Mouse (Mus musculus): ENCODE data around the gene Dhrs7b.
A peak's percentile ranks its signal among the peaks of the same experiment; 100 is the strongest.
"Not testable (repeated sequence)": the region's sequence is repeated elsewhere in the genome, so short reads cannot be mapped to it uniquely, and the experiment has no call there.

Dhrs7b gene

GRCm38 (mm10) chr11:60830433-60831052, at the start of gene Dhrs7b:
Dhrs7b (plus strand) TSS chr11:60830631.
- peak; percentile 95 for DNase-seq

GRCm38 (mm10) chr11:60784179-60784922, 46.1 kb upstream of the Dhrs7b start:
- no peak for DNase-seq

GRCm38 (mm10) chr11:60787595-60787994, 42.8 kb upstream of the Dhrs7b start:
- DNase-seq: peak; percentile 40

GRCm38 (mm10) chr11:60790472-60790871, 40.0 kb upstream of the Dhrs7b start:
- DNase-seq: no peak

- no peak for DNase-seq
Observed at GRCm38 (mm10) chr11:60796342-60796741, 34.1 kb upstream of the Dhrs7b start.

GRCm38 (mm10) chr11:60799977-60800376, 30.5 kb upstream of the Dhrs7b start:
- DNase-seq: no peak

- DNase-seq: no peak
Observed at GRCm38 (mm10) chr11:60800892-60801291, 29.5 kb upstream of the Dhrs7b start.

GRCm38 (mm10) chr11:60808286-60809070, 22.0 kb upstream of the Dhrs7b start:
- DNase-seq: peak; percentile 76

GRCm38 (mm10) chr11:60809546-60809945, 20.9 kb upstream of the Dhrs7b start:
- DNase-seq: no peak

- DNase-seq: no peak
Observed at GRCm38 (mm10) chr11:60810046-60810965, 20.1 kb upstream of the Dhrs7b start.

GRCm38 (mm10) chr11:60811054-60811460, 19.4 kb upstream of the Dhrs7b start:
- DNase-seq: peak; percentile 96

- not testable (repeated sequence) for DNase-seq
Observed at GRCm38 (mm10) chr11:60811618-60812017, 18.8 kb upstream of the Dhrs7b start, which contains the start of gene Shmt1. Shmt1 (minus strand) TSS chr11:60811718.

GRCm38 (mm10) chr11:60816398-60816797, 14.0 kb upstream of the Dhrs7b start:
- no peak for DNase-seq

- DNase-seq: no peak
Observed at GRCm38 (mm10) chr11:60823771-60824170, 6.7 kb upstream of the Dhrs7b start.

- peak; percentile 78 for DNase-seq
Observed at GRCm38 (mm10) chr11:60825191-60825590, 5.2 kb upstream of the Dhrs7b start.

GRCm38 (mm10) chr11:60826700-60827099, 3.7 kb upstream of the Dhrs7b start:
- no peak for DNase-seq

GRCm38 (mm10) chr11:60827241-60827945, 3.0 kb upstream of the Dhrs7b start:
- no peak for DNase-seq

- peak; percentile 45 for DNase-seq
Observed at GRCm38 (mm10) chr11:60828903-60829302, 1.5 kb upstream of the Dhrs7b start.

- no peak for DNase-seq
Observed at GRCm38 (mm10) chr11:60836897-60837296, 6.5 kb downstream of the Dhrs7b start.

- peak; percentile 33 for DNase-seq
Observed at GRCm38 (mm10) chr11:60837644-60838406, 7.4 kb downstream of the Dhrs7b start.
